Mouse (Mus musculus) hindbrain, embryonic 10.5 days (tissue): ENCODE results near the gene Usp6nl. TPM values are rescaled to one million over a fixed set of nuclear protein-coding genes. Genes with fewer than 3 reads are reported as not detected.

Experiments
- DNase-seq: peaks from one replicate; pipeline ENCODE4 v3.0.0-alpha.2; 2017; ENCODE audit warnings: low spot score
- H3K27ac ChIP-seq: fragments of 300-500 bp; sonication (generic); 2 replicates; pipeline ENCODE4 v1.5.1; 2016; ENCODE audit warnings: mild to moderate bottlenecking, moderate library complexity
- H3K27me3 ChIP-seq: fragments of 300-500 bp; sonication (generic); 2 replicates; pipeline ENCODE4 v1.6.1; 2016; ENCODE audit warnings: mild to moderate bottlenecking; ENCODE audit not compliant: poor library complexity, insufficient read depth, severe bottlenecking
- H3K36me3 ChIP-seq: fragments of 300-500 bp; sonication (generic); 2 replicates; pipeline ENCODE4 v1.6.1; 2016; ENCODE audit warnings: mild to moderate bottlenecking, moderate library complexity
- H3K4me1 ChIP-seq: fragments of 300-500 bp; sonication (generic); replicated peaks from 2 replicates; pipeline ENCODE4 v1.6.1; 2016; ENCODE audit warnings: mild to moderate bottlenecking
- H3K4me3 ChIP-seq: fragments of 300-500 bp; sonication (generic); 2 replicates; pipeline ENCODE4 v1.5.1; 2016; ENCODE audit warnings: mild to moderate bottlenecking, moderate library complexity
- H3K9me3 ChIP-seq: fragments of 300-500 bp; sonication (generic); 2 replicates; pipeline ENCODE4 v1.6.1; 2016; ENCODE audit warnings: mild to moderate bottlenecking, moderate library complexity
- WGBS: fragments of 180-500 bp; shearing (Covaris S2); methylation state at CpG from one replicate; pipeline ENCODE4 v1.1.7; 2016; 5-methylcytosine and 5-hydroxymethylcytosine counted together
- polyA plus RNA-seq: library from polyadenylated mRNA; unstranded; fragments of >200 nt; fragmentation: Nextera tagmentation; extraction: Ambion mirVana; gene quantifications from 2 replicates; pipeline ENCODE4 v1.2.1, GENCODE M21; 2016

Usp6nl gene
- 9.3 and 11.6 TPM in 2 replicates for polyA plus RNA-seq

DNA sequence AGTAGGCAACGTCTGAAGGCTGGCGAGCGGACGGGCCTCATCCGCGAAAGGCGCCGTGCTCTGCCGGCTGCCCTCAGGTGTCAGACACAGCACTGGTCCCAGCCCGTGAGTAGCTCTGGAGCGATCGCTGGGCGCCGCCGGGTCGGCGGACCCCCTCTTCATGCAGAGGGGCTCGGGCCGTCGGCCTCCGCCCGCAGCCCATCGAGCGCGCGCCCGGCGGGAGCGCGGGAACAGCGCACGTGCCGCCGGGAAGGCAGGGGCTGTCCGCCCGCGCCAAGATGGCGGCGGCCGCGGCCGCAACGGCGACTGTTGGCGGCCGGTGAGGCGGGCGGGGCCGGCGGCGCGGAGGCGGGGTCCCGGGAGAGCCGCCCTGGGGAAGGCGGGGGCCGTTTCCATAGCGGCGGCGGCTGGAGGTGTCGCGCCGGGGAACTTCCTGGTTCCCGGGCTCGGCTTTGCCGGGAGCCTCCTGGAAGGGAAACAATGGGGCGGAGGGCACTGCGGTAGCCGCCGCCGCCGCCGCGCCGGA lies at the start of gene Usp6nl:
TSS of gene Usp6nl (plus strand) at position 292 of the 526 bp plus-strand sequence.
- Histone ChIP-seq H3K27ac (peak within 1 kb of the TSS; percentile 99), H3K4me1 (peaks cover 31% of the 10 kb centered on the region), H3K36me3 (no peaks in the 10 kb centered on the region), H3K9me3 (no peaks in the 10 kb centered on the region), H3K27me3 (no peaks in the 10 kb centered on the region), H3K4me3 (peak within 1 kb of the TSS; percentile 90)
- under 1% methylated on average over 75 of the region's 75 CpGs for WGBS
- DNase-seq, result peak; percentile 82

- DNase-seq, result peak; percentile 19
- no peaks in the 10 kb centered on the region for H3K27me3 ChIP-seq
These were observed 49.0 kb upstream of the Usp6nl start for GRCm38 (mm10) chr2:6273392-6273845.

DNA sequence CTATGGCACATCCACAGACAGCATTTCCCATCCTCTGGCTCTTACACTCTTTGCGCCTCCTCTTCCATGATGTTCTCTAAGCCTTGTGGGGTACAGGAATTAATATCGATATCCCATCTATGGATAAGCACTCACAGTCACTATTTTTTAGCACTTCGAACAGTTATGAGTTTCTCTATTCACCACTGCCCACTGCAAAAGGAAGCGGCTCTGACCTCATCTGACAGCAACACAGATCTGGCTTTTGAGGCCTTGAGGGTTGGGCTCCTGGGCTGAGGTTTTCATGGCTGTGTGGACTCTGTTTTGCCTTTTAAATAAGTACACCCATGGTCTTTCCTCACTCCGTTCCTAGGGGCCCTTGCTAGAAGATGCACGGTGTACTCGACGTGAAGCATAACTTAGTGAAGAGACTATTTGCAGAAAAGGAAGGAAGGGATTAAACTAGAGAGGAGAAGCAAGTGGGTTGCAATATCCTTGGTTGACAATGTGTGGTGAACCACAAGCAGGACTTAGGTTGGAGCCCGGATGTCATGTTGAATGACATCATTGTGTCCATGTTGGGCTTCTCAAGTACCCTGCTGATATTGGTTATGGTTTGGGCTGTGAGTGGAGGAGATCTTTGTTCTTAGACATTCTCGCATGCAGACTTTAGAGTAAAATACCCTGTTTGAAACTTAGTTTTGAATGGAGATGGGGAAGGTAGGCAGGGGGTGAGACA lies 43.5 kb upstream of the Usp6nl start:
- no peak for DNase-seq
- Histone ChIP-seq H3K36me3 (no peaks in the 10 kb centered on the region), H3K9me3 (no peaks in the 10 kb centered on the region), H3K27ac (no peak overlapping the region), H3K27me3 (no peaks in the 10 kb centered on the region), H3K4me1 (peaks cover 3% of the 10 kb centered on the region; the same call in 1 of the 2 replicates), H3K4me3 (no peak overlapping the region)
- whole genome bisulfite sequencing, result 91% methylated on average over 10 of the region's 10 CpGs

More at GRCm38 (mm10) chr2:6273392-6273845, 49.0 kb upstream of the Usp6nl start:
- Histone ChIP-seq H3K9me3 (no peaks in the 10 kb centered on the region), H3K4me1 (peaks cover 14% of the 10 kb centered on the region), H3K36me3 (no peaks in the 10 kb centered on the region), H3K27ac (peak overlapping the region; percentile 72), H3K4me3 (no peak overlapping the region)
- 36% methylated on average over 10 of the region's 10 CpGs for WGBS

- H3K4me3 ChIP-seq, result no peak overlapping the region
These were observed 42.7 kb upstream of the Usp6nl start for GRCm38 (mm10) chr2:6279614-6280301.

DNA sequence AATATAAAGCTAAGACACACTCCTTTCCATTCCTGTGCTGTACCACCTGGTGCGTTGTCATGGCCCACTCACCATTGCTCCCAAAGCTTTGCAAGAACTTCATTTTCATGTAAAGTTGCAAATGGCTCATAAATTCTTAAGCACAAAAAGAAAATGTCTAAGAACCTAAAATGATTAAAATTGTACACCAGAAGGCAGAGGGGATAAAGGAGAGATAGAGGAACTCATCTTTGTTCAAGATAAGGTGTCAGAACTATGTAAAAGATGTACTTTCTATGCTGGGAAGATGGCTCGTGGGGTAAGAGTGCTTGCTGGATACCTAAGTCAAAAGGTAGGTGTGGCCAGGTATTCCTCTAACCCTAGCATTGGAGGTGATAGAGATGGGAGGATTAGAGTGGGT lies 38.9 kb upstream of the Usp6nl start:
- WGBS, result 90% methylated on average over 2 of the region's 2 CpGs
- H3K27me3 ChIP-seq, result no peaks in the 10 kb centered on the region

More at GRCm38 (mm10) chr2:6279614-6280301, 42.7 kb upstream of the Usp6nl start:
- no peak for DNase-seq
- H3K27me3 ChIP-seq, result no peaks in the 10 kb centered on the region
- no peak overlapping the region for H3K27ac ChIP-seq
- H3K36me3 ChIP-seq, result no peaks in the 10 kb centered on the region
- 83% methylated on average over 10 of the region's 10 CpGs for WGBS
- no peaks in the 10 kb centered on the region for H3K4me1 ChIP-seq
- H3K9me3 ChIP-seq, result no peaks in the 10 kb centered on the region

GRCm38 (mm10) chr2:6284784-6285183 lies 37.7 kb upstream of the Usp6nl start:
- WGBS, result 81% methylated on average over 3 of the region's 3 CpGs

More for the DNA sequence above, 38.9 kb upstream of the Usp6nl start:
- H3K27ac ChIP-seq, result no peak overlapping the region
- no peak overlapping the region for H3K4me3 ChIP-seq
- H3K4me1 ChIP-seq, result no peaks in the 10 kb centered on the region
- DNase-seq, result no peak
- no peaks in the 10 kb centered on the region for H3K36me3 ChIP-seq
- no peaks in the 10 kb centered on the region for H3K9me3 ChIP-seq

GRCm38 (mm10) chr2:6285794-6286193 lies 36.7 kb upstream of the Usp6nl start:
- WGBS, result 91% methylated on average over 1 of the region's 1 CpGs
- Histone ChIP-seq H3K36me3 (no peaks in the 10 kb centered on the region), H3K4me1 (no peaks in the 10 kb centered on the region)

More at GRCm38 (mm10) chr2:6284784-6285183, 37.7 kb upstream of the Usp6nl start:
- Histone ChIP-seq H3K4me1 (no peaks in the 10 kb centered on the region), H3K9me3 (no peaks in the 10 kb centered on the region), H3K27ac (no peak overlapping the region), H3K27me3 (no peaks in the 10 kb centered on the region), H3K4me3 (no peak overlapping the region), H3K36me3 (no peaks in the 10 kb centered on the region)
- DNase-seq, result no peak

GRCm38 (mm10) chr2:6293825-6294444 lies 28.5 kb upstream of the Usp6nl start:
- H3K27ac ChIP-seq, result no peak overlapping the region
- WGBS, result 84% methylated on average over 11 of the region's 11 CpGs
- H3K27me3 ChIP-seq, result no peaks in the 10 kb centered on the region
- no peak for DNase-seq
- H3K9me3 ChIP-seq, result no peaks in the 10 kb centered on the region
- no peak overlapping the region for H3K4me3 ChIP-seq
- H3K4me1 ChIP-seq, result no peaks in the 10 kb centered on the region
- no peaks in the 10 kb centered on the region for H3K36me3 ChIP-seq

More at GRCm38 (mm10) chr2:6285794-6286193, 36.7 kb upstream of the Usp6nl start:
- DNase-seq, result no peak
- no peaks in the 10 kb centered on the region for H3K9me3 ChIP-seq
- no peak overlapping the region for H3K27ac ChIP-seq
- no peaks in the 10 kb centered on the region for H3K27me3 ChIP-seq
- no peak overlapping the region for H3K4me3 ChIP-seq

- H3K4me3 ChIP-seq, result no peak overlapping the region
- no peaks in the 10 kb centered on the region for H3K4me1 ChIP-seq
- no peaks in the 10 kb centered on the region for H3K27me3 ChIP-seq
- H3K36me3 ChIP-seq, result no peaks in the 10 kb centered on the region
- WGBS, result 76% methylated on average over 7 of the region's 7 CpGs
- H3K9me3 ChIP-seq, result no peaks in the 10 kb centered on the region
- no peak overlapping the region for H3K27ac ChIP-seq
- no peak for DNase-seq
These were observed 27.4 kb upstream of the Usp6nl start for GRCm38 (mm10) chr2:6294993-6295628.

DNA sequence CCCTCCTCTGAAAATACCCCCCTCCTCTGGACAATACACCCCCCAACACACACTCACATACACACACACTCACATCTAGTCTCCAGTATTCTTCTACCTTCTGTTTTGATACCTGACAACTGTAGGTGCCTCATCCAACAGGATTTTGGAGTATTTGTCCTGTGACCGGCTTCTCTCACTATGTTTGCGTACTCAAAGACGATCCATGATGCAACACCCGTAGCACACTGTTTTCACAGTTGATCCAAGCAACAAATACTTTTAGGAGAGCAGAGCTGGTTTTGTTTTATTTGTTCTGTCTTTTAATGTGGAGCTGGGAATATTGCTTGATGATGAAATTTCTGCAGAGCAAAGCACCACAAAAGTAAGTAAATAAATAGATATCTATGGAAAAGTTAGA lies 17.7 kb upstream of the Usp6nl start:
- Histone ChIP-seq H3K27me3 (no peaks in the 10 kb centered on the region), H3K36me3 (no peaks in the 10 kb centered on the region), H3K4me3 (no peak overlapping the region), H3K9me3 (no peaks in the 10 kb centered on the region), H3K27ac (no peak overlapping the region), H3K4me1 (no peaks in the 10 kb centered on the region)
- DNase-seq, result no peak
- WGBS, result 90% methylated on average over 4 of the region's 4 CpGs

DNA sequence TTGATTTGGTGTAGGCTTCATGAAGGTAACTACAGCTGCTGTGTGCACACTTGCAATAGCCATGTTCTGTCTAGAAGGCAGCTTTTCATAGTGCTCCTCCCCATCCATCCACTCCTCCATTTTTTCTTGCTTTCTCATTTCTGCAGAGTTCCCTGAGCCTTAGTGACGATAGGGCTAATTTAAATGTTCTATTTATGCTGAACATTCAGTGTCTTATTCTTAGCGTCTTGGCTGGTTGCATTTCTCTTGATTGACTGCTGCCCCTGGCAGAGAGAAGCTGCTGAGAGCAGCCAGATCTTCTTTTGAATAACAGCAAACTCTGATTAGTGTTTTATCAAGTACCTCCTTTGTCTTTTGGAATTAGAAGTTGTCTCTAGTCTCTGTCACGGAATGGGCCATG lies 15.6 kb upstream of the Usp6nl start:
- 76% methylated on average over 3 of the region's 3 CpGs for WGBS
- Histone ChIP-seq H3K4me1 (no peaks in the 10 kb centered on the region), H3K27me3 (no peaks in the 10 kb centered on the region), H3K36me3 (no peaks in the 10 kb centered on the region), H3K27ac (no peak overlapping the region), H3K9me3 (no peaks in the 10 kb centered on the region), H3K4me3 (no peak overlapping the region)
- DNase-seq, result no peak

DNA sequence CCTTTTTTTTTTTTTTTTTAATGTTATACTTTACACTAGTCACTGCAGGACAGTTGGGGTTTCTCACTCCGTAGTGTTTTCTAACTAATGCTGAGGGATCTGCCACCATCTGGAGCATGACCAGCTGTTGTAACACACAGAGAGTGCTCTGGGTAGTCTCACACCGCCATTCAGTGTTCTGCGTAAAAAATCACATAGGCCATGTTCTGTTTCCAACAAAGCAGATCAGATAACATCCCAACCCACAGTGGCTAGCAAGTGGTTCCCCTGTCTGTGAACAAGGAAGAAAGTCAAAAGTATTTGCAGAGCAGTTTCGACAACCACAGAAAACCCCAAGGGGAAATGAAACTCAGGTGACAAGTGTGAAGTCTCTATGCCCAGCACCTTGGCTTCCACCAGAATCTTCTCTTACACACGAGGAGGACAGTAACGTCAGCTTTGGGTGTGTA lies 13.1 kb upstream of the Usp6nl start:
- no peak overlapping the region for H3K4me3 ChIP-seq
- no peak for DNase-seq
- no peaks in the 10 kb centered on the region for H3K9me3 ChIP-seq
- H3K27me3 ChIP-seq, result no peaks in the 10 kb centered on the region
- H3K27ac ChIP-seq, result no peak overlapping the region
- no peaks in the 10 kb centered on the region for H3K36me3 ChIP-seq
- no peaks in the 10 kb centered on the region for H3K4me1 ChIP-seq
- 83% methylated on average over 6 of the region's 6 CpGs for WGBS
